Mouse (Mus musculus): Measurements from ENCODE around the gene Lamtor3. TPM values are rescaled to one million over a fixed set of nuclear protein-coding genes. Genes with fewer than 3 reads are reported as not detected.
"Not testable (repeated sequence)": the region's sequence is repeated elsewhere in the genome, so short reads cannot be mapped to it uniquely, and the experiment has no call there.

Gene Lamtor3
- total RNA-seq, 1 experiment = 39.3 TPM

GRCm38 (mm10) chr3:137957864-137958263 is 39.6 kb downstream of the Lamtor3 start:
- Histone ChIP-seq H3K36me3 (ENCODE audit: control insufficient read depth, insufficient read depth, low read length, poor library complexity, severe bottlenecking) (peaks cover 2% of the 10 kb centered on the region), H3K9ac (ENCODE audit: insufficient read depth, low read depth, low read length, poor library complexity, severe bottlenecking) (no peak overlapping the region), H3K27ac (ENCODE audit: insufficient read depth, low read depth, low read length, poor library complexity, severe bottlenecking) (no peak overlapping the region), H3K4me3 (ENCODE audit: insufficient read depth in 1 of 2, low read depth in 1 of 2, low read length in 2 of 2, poor library complexity in 1 of 2, severe bottlenecking in 1 of 2) (no peak overlapping the region), H3K9me3 (ENCODE audit: control insufficient read depth, insufficient read depth, low read depth, low read length) (no peaks in the 10 kb centered on the region), H3K4me1 (ENCODE audit: control insufficient read depth in 2 of 2, insufficient read depth in 2 of 2, low read length in 2 of 2, poor library complexity in 1 of 2) (peaks cover 7% of the 10 kb centered on the region in 2 experiments)
- in situ Hi-C loops (cut with MboI; ENCODE audit: low sequenced_read_pairs in 2 of 2, unreplicated experiment in 2 of 2) = no loop called here
- no peak for TF ChIP-seq MAFK (IDR thresholded peaks at IDR 0.05; ENCODE audit: insufficient read depth, low read depth, low read length)
- no peak for TF ChIP-seq CHD2 (IDR thresholded peaks at IDR 0.05; ENCODE audit: low read depth, low read length)
- no peak for TF ChIP-seq ZC3H11A (IDR thresholded peaks at IDR 0.05; ENCODE audit: borderline replicate concordance, low read depth, low read length)
- no peak for TF ChIP-seq HCFC1 (IDR thresholded peaks at IDR 0.05; ENCODE audit: borderline replicate concordance, insufficient read depth, low read length)
- no peak for TF ChIP-seq ZNF384 (IDR thresholded peaks at IDR 0.05; ENCODE audit: low read depth, low read length)
- no peak for DNase-seq (ENCODE audit: low read depth, low spot score)

GRCm38 (mm10) chr3:137958352-137958751 is 40.0 kb downstream of the Lamtor3 start:
- Histone ChIP-seq H3K9ac (ENCODE audit: insufficient read depth, low read depth, low read length, poor library complexity, severe bottlenecking) (no peak overlapping the region), H3K36me3 (ENCODE audit: control insufficient read depth, insufficient read depth, low read length, poor library complexity, severe bottlenecking) (peaks cover 2% of the 10 kb centered on the region), H3K27ac (ENCODE audit: insufficient read depth, low read depth, low read length, poor library complexity, severe bottlenecking) (no peak overlapping the region), H3K9me3 (ENCODE audit: control insufficient read depth, insufficient read depth, low read depth, low read length) (no peaks in the 10 kb centered on the region), H3K4me3 (ENCODE audit: insufficient read depth in 1 of 2, low read depth in 1 of 2, low read length in 2 of 2, poor library complexity in 1 of 2, severe bottlenecking in 1 of 2) (no peak overlapping the region), H3K4me1 (ENCODE audit: control insufficient read depth in 2 of 2, insufficient read depth in 2 of 2, low read length in 2 of 2, poor library complexity in 1 of 2) (peaks cover 5 to 6% of the 10 kb centered on the region in 2 experiments)
- in situ Hi-C loops (cut with MboI; ENCODE audit: low sequenced_read_pairs in 2 of 2, unreplicated experiment in 2 of 2) = no loop called here
- TF ChIP-seq ZNF384 (IDR thresholded peaks at IDR 0.05; ENCODE audit: low read depth, low read length) (no peak), ZC3H11A (IDR thresholded peaks at IDR 0.05; ENCODE audit: borderline replicate concordance, low read depth, low read length) (no peak), MAFK (IDR thresholded peaks at IDR 0.05; ENCODE audit: insufficient read depth, low read depth, low read length) (no peak), HCFC1 (IDR thresholded peaks at IDR 0.05; ENCODE audit: borderline replicate concordance, insufficient read depth, low read length) (no peak), CHD2 (IDR thresholded peaks at IDR 0.05; ENCODE audit: low read depth, low read length) (no peak)
- no peak for DNase-seq (ENCODE audit: low read depth, low spot score)

- DNase-seq (ENCODE audit: low read depth, low spot score) = no peak
- peaks cover 0 to 3% of the 10 kb centered on the region in 2 experiments; a peak in 3 of 4 replicates for H3K4me1 ChIP-seq (ENCODE audit: control insufficient read depth in 2 of 2, insufficient read depth in 2 of 2, low read length in 2 of 2, poor library complexity in 1 of 2)
Measured at GRCm38 (mm10) chr3:137959456-137959855, 41.1 kb downstream of the Lamtor3 start.

GRCm38 (mm10) chr3:137961736-137962385 is 43.6 kb downstream of the Lamtor3 start:
- Histone ChIP-seq H3K4me1 (ENCODE audit: control insufficient read depth in 2 of 2, insufficient read depth in 2 of 2, low read length in 2 of 2, poor library complexity in 1 of 2) (peaks cover 0 to 3% of the 10 kb centered on the region in 2 experiments; a peak in 2 of 4 replicates), H3K27ac (ENCODE audit: insufficient read depth, low read depth, low read length, poor library complexity, severe bottlenecking) (no peak overlapping the region), H3K4me3 (ENCODE audit: insufficient read depth in 1 of 2, low read depth in 1 of 2, low read length in 2 of 2, poor library complexity in 1 of 2, severe bottlenecking in 1 of 2) (no peak overlapping the region), H3K9me3 (ENCODE audit: control insufficient read depth, insufficient read depth, low read depth, low read length) (no peaks in the 10 kb centered on the region), H3K9ac (ENCODE audit: insufficient read depth, low read depth, low read length, poor library complexity, severe bottlenecking) (no peak overlapping the region), H3K36me3 (ENCODE audit: control insufficient read depth, insufficient read depth, low read length, poor library complexity, severe bottlenecking) (peaks cover 2% of the 10 kb centered on the region)
- in situ Hi-C loops (cut with MboI; ENCODE audit: low sequenced_read_pairs in 2 of 2, unreplicated experiment in 2 of 2) = no loop called here
- no peak for DNase-seq (ENCODE audit: low read depth, low spot score)
- TF ChIP-seq MAFK (IDR thresholded peaks at IDR 0.05; ENCODE audit: insufficient read depth, low read depth, low read length) (peak; percentile 72), CHD2 (IDR thresholded peaks at IDR 0.05; ENCODE audit: low read depth, low read length) (no peak), ZC3H11A (IDR thresholded peaks at IDR 0.05; ENCODE audit: borderline replicate concordance, low read depth, low read length) (no peak)

More at GRCm38 (mm10) chr3:137959456-137959855, 41.1 kb downstream of the Lamtor3 start:
- Histone ChIP-seq H3K9me3 (ENCODE audit: control insufficient read depth, insufficient read depth, low read depth, low read length) (no peaks in the 10 kb centered on the region), H3K27ac (ENCODE audit: insufficient read depth, low read depth, low read length, poor library complexity, severe bottlenecking) (no peak overlapping the region), H3K36me3 (ENCODE audit: control insufficient read depth, insufficient read depth, low read length, poor library complexity, severe bottlenecking) (peaks cover 2% of the 10 kb centered on the region), H3K4me3 (ENCODE audit: insufficient read depth in 1 of 2, low read depth in 1 of 2, low read length in 2 of 2, poor library complexity in 1 of 2, severe bottlenecking in 1 of 2) (no peak overlapping the region), H3K9ac (ENCODE audit: insufficient read depth, low read depth, low read length, poor library complexity, severe bottlenecking) (no peak overlapping the region)
- in situ Hi-C loops (cut with MboI; ENCODE audit: low sequenced_read_pairs in 2 of 2, unreplicated experiment in 2 of 2) = no loop called here
- TF ChIP-seq HCFC1 (IDR thresholded peaks at IDR 0.05; ENCODE audit: borderline replicate concordance, insufficient read depth, low read length) (no peak), CHD2 (IDR thresholded peaks at IDR 0.05; ENCODE audit: low read depth, low read length) (no peak), ZNF384 (IDR thresholded peaks at IDR 0.05; ENCODE audit: low read depth, low read length) (no peak)

GRCm38 (mm10) chr3:137963508-137963907 is 45.2 kb downstream of the Lamtor3 start:
- no peaks in the 10 kb centered on the region for H3K9me3 ChIP-seq (ENCODE audit: control insufficient read depth, insufficient read depth, low read depth, low read length)
- DNase-seq (ENCODE audit: low read depth, low spot score) = no peak
- TF ChIP-seq CHD2 (IDR thresholded peaks at IDR 0.05; ENCODE audit: low read depth, low read length) (no peak), ZNF384 (IDR thresholded peaks at IDR 0.05; ENCODE audit: low read depth, low read length) (no peak), MAFK (IDR thresholded peaks at IDR 0.05; ENCODE audit: insufficient read depth, low read depth, low read length) (no peak), HCFC1 (IDR thresholded peaks at IDR 0.05; ENCODE audit: borderline replicate concordance, insufficient read depth, low read length) (no peak), ZC3H11A (IDR thresholded peaks at IDR 0.05; ENCODE audit: borderline replicate concordance, low read depth, low read length) (no peak)
- no peak overlapping the region for H3K9ac ChIP-seq (ENCODE audit: insufficient read depth, low read depth, low read length, poor library complexity, severe bottlenecking)
- in situ Hi-C loops (cut with MboI; ENCODE audit: low sequenced_read_pairs in 2 of 2, unreplicated experiment in 2 of 2) = no loop called here
- H3K4me3 ChIP-seq (ENCODE audit: insufficient read depth in 1 of 2, low read depth in 1 of 2, low read length in 2 of 2, poor library complexity in 1 of 2, severe bottlenecking in 1 of 2) = no peak overlapping the region
- H3K36me3 ChIP-seq (ENCODE audit: control insufficient read depth, insufficient read depth, low read length, poor library complexity, severe bottlenecking) = peaks cover 2% of the 10 kb centered on the region
- no peak overlapping the region for H3K27ac ChIP-seq (ENCODE audit: insufficient read depth, low read depth, low read length, poor library complexity, severe bottlenecking)
- peaks cover 0 to 8% of the 10 kb centered on the region in 2 experiments; a peak in 2 of 4 replicates for H3K4me1 ChIP-seq (ENCODE audit: control insufficient read depth in 2 of 2, insufficient read depth in 2 of 2, low read length in 2 of 2, poor library complexity in 1 of 2)

- DNase-seq (ENCODE audit: low read depth, low spot score); in situ Hi-C loops (cut with MboI; ENCODE audit: low sequenced_read_pairs in 2 of 2, unreplicated experiment in 2 of 2); H3K9me3 ChIP-seq (ENCODE audit: control insufficient read depth, insufficient read depth, low read depth, low read length); H3K4me1 ChIP-seq (ENCODE audit: control insufficient read depth in 2 of 2, insufficient read depth in 2 of 2, low read length in 2 of 2, poor library complexity in 1 of 2); H3K9ac ChIP-seq (ENCODE audit: insufficient read depth, low read depth, low read length, poor library complexity, severe bottlenecking); H3K27ac ChIP-seq (ENCODE audit: insufficient read depth, low read depth, low read length, poor library complexity, severe bottlenecking); H3K36me3 ChIP-seq (ENCODE audit: control insufficient read depth, insufficient read depth, low read length, poor library complexity, severe bottlenecking); H3K4me3 ChIP-seq (ENCODE audit: insufficient read depth in 1 of 2, low read depth in 1 of 2, low read length in 2 of 2, poor library complexity in 1 of 2, severe bottlenecking in 1 of 2): not testable (repeated sequence)
Measured at GRCm38 (mm10) chr3:137964014-137964413, 45.7 kb downstream of the Lamtor3 start.

Data from ES-E14 (cell line).